In genomic region chr6:142506338-142507032, GRCm38 (mm10) we compare ENCODE assay signal across 9 mouse cellular contexts. TPM values are rescaled to one million over a fixed set of nuclear protein-coding genes. Genes with fewer than 3 reads are reported as not detected.
A peak's percentile ranks its signal among the peaks of the same experiment; 100 is the strongest.
DNase-seq lines count a peak whose midpoint lies in the region; ATAC-seq and TF ChIP-seq lines count a peak whose summit lies in the region.
"Had no signal": no experiment of that assay in that cellular context is flagged by ENCODE, and none has a peak within 500 bp of the region (broad histone marks: within the 10 kb centered on the region; RNA-seq: fewer than 3 reads in every experiment).

No protein-coding gene starts in this region.

- no peak for TF ChIP-seq POLR2A in embryonic fibroblast, embryonic 13.5 days (IDR thresholded peaks at IDR 0.05; ENCODE audit: low read depth, low read length)

- no peaks in the 10 kb centered on the region; the same call in 1 of the 2 replicates for H3K27me3 ChIP-seq in heart, embryonic 11.5 days (ENCODE audit: control insufficient read depth, insufficient read depth, low read length)
- no peaks in the 10 kb centered on the region for H3K27me3 ChIP-seq in E14TG2a.4 (ENCODE audit: insufficient read depth, low read length)
- H3K27me3 ChIP-seq in liver, embryonic 12.5 days (replicated peaks): peaks cover 58% of the 10 kb centered on the region

- peaks cover 24% of the 10 kb centered on the region for H3K4me1 ChIP-seq in heart, embryonic 11.5 days (ENCODE audit: control insufficient read depth, insufficient read depth, low read length)
- peaks cover 88% of the 10 kb centered on the region for H3K4me1 ChIP-seq in E14TG2a.4 (replicated peaks; ENCODE audit: low read depth, low read length)
- no peaks in the 10 kb centered on the region for H3K4me1 ChIP-seq in embryonic fibroblast, embryonic 13.5 days (ENCODE audit: control insufficient read depth, insufficient read depth, low read length)
- peaks cover 6% of the 10 kb centered on the region; the same call in 1 of the 2 replicates for H3K4me1 ChIP-seq in liver, embryonic 12.5 days

- peak overlapping the region; percentile 85 for H3K9ac ChIP-seq in heart, embryonic 11.5 days (ENCODE audit: low read depth, low read length)
- no peak overlapping the region for H3K9ac ChIP-seq in liver, embryonic 12.5 days

- WGBS in heart, embryonic 11.5 days (ENCODE audit: insufficient replicate concordance): 2% methylated on average over 10 of the region's 10 CpGs
- 22% methylated on average over 10 of the region's 10 CpGs for WGBS in liver, embryonic 12.5 days (ENCODE audit: insufficient replicate concordance)

- H3K4me2 ChIP-seq in heart, embryonic 11.5 days: peak overlapping the region; percentile 80
- peak overlapping the region; percentile 62 for H3K4me2 ChIP-seq in liver, embryonic 12.5 days

- TF ChIP-seq CTCF in E14TG2a.4 (conservative IDR thresholded peaks at IDR 0.05; ENCODE audit: low read length): no peak
- TF ChIP-seq CTCF in embryonic fibroblast, embryonic 13.5 days (IDR thresholded peaks at IDR 0.05; ENCODE audit: borderline replicate concordance, insufficient read depth, low read length): no peak

- H3K4me3 ChIP-seq in heart, embryonic 11.5 days (ENCODE audit: low read depth, low read length): peak overlapping the region; percentile 73
- peak overlapping the region; percentile 83 for H3K4me3 ChIP-seq in E14TG2a.4 (replicated peaks; ENCODE audit: low read length)
- peak overlapping the region; percentile 64 for H3K4me3 ChIP-seq in embryonic fibroblast, embryonic 13.5 days (ENCODE audit: insufficient read depth, low read length)
- H3K4me3 ChIP-seq in liver, embryonic 12.5 days: peak overlapping the region; percentile 46

- no peak for ATAC-seq in heart, embryonic 11.5 days (replicated peaks; ENCODE audit: insufficient number of reproducible peaks, low FRiP score, low TSS enrichment)
- no peak for ATAC-seq in liver, embryonic 12.5 days
- no peak for ATAC-seq in erythroid progenitor cell, adult 5-6 weeks (replicated peaks; ENCODE audit: low FRiP score, poor library complexity, severe bottlenecking)

- 0 out of 2 replicates have a peak overlapping the region, but pooled peaks have one; percentile 85 for H3K27ac ChIP-seq in heart, embryonic 11.5 days (ENCODE audit: low read depth, low read length)
- H3K27ac ChIP-seq in embryonic fibroblast, embryonic 13.5 days (ENCODE audit: insufficient read depth, low read length): no peak overlapping the region
- no peak overlapping the region for H3K27ac ChIP-seq in liver, embryonic 12.5 days

- no peak for DNase-seq in heart, postnatal 4 days
- DNase-seq in thymus, postnatal 14 days: no peak
- no peak for DNase-seq in gastrocnemius, postnatal 25 days

- no peaks in the 10 kb centered on the region for H3K9me3 ChIP-seq in heart, embryonic 11.5 days (replicated peaks; ENCODE audit: control insufficient read depth, low read length)
- no peaks in the 10 kb centered on the region for H3K9me3 ChIP-seq in E14TG2a.4 (ENCODE audit: low read length)
- H3K9me3 ChIP-seq in liver, embryonic 12.5 days (replicated peaks): no peaks in the 10 kb centered on the region
- H3K9me3 ChIP-seq: G1E had no signal

- H3K36me3 ChIP-seq in heart, embryonic 11.5 days (ENCODE audit: control insufficient read depth, insufficient read depth, low read length): peaks cover 8% of the 10 kb centered on the region; the same call in 1 of the 2 replicates
- H3K36me3 ChIP-seq in E14TG2a.4 (ENCODE audit: insufficient read depth, low read length): peaks cover 45% of the 10 kb centered on the region
- H3K36me3 ChIP-seq in liver, embryonic 12.5 days: no peaks in the 10 kb centered on the region
- H3K36me3 ChIP-seq: G1E had no signal

RNA-seq across cellular contexts. Expression of gene Ldhb, which starts 1.3 kb away (rescaled TPM):
- 651 and 686 TPM in 2 replicates for polyA plus RNA-seq in heart, embryonic 11.5 days (2014; fragmentation: Nextera tagmentation; extraction: Ambion mirVana)
- 1,000 to 10,000 TPM; 1,364 to 1,397 TPM for total RNA-seq in heart, postnatal 4 days (2021)
- polyA plus RNA-seq in embryonic fibroblast, embryonic 13.5 days (2011; ENCODE audit: insufficient read length, low read depth, missing spikeins): 77.4 and 79.9 TPM in 2 replicates
- 61.7 and 63.3 TPM in 2 replicates for polyA plus RNA-seq in liver, embryonic 12.5 days (2016; fragmentation: Nextera tagmentation; extraction: Ambion mirVana)
- 10.1 TPM in 1 of 2 replicates, not detected in the other for total RNA-seq in erythroid progenitor cell, adult 5-6 weeks (2015; ENCODE audit: low replicate concordance)
- total RNA-seq in erythroid progenitor cell, adult 5-6 weeks (2017; ENCODE audit: low replicate concordance): 3.7 TPM in 1 of 2 replicates, not detected in the other
- 100 to 1,000 TPM; 120 to 334 TPM for total RNA-seq in gastrocnemius, postnatal 25 days (2021)
- total RNA-seq: G1E had no signal
- polyA plus RNA-seq: G1E had no signal

RNA-seq across cellular contexts. Expression of gene Gys2, which starts 33.6 kb away (rescaled TPM):
- 0.36 TPM in 1 of 2 replicates, not detected in the other for polyA plus RNA-seq in heart, embryonic 11.5 days (2014; fragmentation: Nextera tagmentation; extraction: Ambion mirVana)
- total RNA-seq in heart, postnatal 4 days (2021): not detected
- polyA plus RNA-seq in embryonic fibroblast, embryonic 13.5 days (2011; ENCODE audit: insufficient read length, low read depth, missing spikeins): not detected in 2 replicates
- 34.4 and 36.7 TPM in 2 replicates for polyA plus RNA-seq in liver, embryonic 12.5 days (2016; fragmentation: Nextera tagmentation; extraction: Ambion mirVana)
- not detected in 2 replicates for total RNA-seq in erythroid progenitor cell, adult 5-6 weeks (2015; ENCODE audit: low replicate concordance)
- not detected in 2 replicates for total RNA-seq in erythroid progenitor cell, adult 5-6 weeks (2017; ENCODE audit: low replicate concordance)
- not detected for total RNA-seq in gastrocnemius, postnatal 25 days (2021)
- total RNA-seq: G1E had no signal
- polyA plus RNA-seq: G1E had no signal

Comparison
In these comparisons a context has a peak if more than half of its experiments do, and no peak if none do; other contexts are left out.
1. RNA of gene Ldhb, which starts 1.3 kb away (total RNA-seq): 1,364 to 1,397 TPM in heart, postnatal 4 days and 120 to 334 TPM in gastrocnemius, postnatal 25 days; 3.7 to 10.1 TPM in erythroid progenitor cell, adult 5-6 weeks; every median in the first group is over 10 times any median in the second.
2. Peak in every context shown above with its lines, with median percentiles within 50 percentile points of each other: H3K4me3 ChIP-seq.